Mouse (Mus musculus) retina, postnatal 7 days (tissue): ENCODE data around the gene Gm28042.

ENCODE experiments used
- DNase-seq: peaks from one replicate; pipeline ENCODE4 v3.0.0-alpha.2; 2012; ENCODE audit warnings: low read depth, low spot score

Gm28042 gene

DNA sequence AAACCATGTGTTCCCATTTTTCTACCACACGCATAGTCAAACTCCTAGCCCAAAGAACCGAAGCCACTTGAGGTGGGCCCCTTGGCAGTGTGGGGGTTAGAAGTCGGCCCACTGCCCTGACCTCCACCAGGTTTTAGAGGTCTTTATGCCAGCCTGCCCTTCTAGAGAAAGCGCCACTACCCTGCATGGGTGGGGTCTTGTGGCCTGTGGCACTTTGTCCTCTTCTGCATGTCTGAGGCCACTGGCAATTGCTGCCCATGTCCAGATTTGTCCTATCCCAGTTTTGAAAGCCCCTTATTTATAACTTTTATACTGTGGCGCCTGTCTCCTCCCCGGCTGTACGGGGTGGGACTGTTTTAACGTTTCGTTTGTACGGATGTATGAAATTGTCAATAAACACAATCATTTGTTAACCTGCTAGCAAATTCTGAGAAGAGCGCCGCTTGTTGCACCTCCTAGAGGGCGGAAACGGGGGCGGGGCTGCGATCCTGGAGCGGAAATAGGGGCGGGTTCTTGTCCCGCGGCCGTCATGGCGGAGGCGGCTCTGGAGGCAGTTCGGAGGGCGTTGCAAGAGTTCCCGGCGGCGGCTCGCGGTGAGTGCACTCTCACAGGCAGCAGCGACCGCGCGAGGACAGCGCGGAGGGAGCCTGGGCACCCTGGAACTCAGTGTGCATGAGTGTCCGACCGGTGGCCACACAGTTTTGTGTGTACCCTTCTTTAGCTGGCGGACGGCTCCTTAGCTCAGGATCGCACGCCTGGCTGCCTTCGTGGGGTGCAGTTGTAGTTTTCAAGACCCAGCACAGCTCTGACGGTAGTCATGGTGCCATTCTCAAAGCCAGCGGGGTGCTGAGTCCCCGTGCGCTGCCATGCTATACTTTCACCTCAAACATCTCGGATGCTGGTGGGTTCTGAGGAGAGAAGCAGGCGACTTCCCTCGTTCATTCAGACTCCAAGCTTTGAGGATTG lies at the start of gene Gm28042, which contains the start of gene Jmjd7:
Gm28042 (plus strand) TSS at position 510 of the 966 bp plus-strand sequence.
Jmjd7 (plus strand) TSS at position 500 of the 966 bp plus-strand sequence.
- DNase-seq = peak; percentile 70

DNA sequence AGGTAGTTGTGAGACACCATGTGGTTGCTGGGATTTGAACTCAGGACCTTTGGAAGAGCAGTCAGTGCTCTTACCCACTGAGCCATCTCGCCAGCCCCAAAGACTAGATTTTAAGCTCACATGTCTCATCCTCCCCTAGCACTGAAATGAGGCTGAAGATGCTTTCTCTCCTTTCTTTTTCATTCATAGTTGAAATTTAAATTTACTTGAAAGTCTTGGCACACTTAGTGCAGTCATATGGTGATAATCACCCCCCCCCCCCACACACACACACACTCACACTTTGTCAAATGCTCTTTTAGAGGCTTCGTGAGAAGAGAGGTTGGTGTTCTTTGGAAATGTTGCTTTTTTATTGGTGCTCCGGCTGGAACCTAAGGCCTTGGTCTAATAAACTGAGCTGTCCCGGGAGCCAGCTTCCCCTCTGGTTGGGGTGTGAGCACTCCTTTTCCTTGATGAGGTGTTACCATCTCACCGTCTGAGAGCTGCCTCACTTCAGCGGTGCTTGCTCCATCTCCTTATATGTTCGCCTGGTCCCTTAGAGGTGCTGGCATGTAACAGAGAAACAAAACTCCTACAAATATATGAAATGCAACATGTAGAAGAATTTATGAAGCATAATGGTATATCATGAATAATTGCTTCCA lies 46.8 kb upstream of the Gm28042 start:
- DNase-seq = no peak

DNA sequence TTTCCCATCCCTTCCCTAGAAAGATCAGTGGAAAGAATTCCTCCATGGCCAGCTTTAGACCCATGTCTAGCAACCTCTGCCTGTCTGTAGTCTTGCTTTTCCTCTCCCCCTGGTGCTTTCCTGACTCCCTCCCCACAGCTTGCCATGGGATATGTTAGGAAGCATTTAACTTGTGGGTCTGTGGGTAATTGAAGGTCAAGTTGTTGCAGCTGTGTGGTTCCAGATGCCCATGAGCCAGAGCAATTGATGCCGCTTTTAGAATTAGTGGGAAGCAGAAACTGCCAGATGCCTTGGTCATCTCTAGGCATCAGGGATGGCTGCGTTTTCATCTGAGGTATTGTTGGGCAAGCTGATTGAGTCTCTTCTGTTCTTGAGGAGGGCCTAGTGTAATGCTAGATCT lies 45.7 kb upstream of the Gm28042 start:
- no peak for DNase-seq

DNA sequence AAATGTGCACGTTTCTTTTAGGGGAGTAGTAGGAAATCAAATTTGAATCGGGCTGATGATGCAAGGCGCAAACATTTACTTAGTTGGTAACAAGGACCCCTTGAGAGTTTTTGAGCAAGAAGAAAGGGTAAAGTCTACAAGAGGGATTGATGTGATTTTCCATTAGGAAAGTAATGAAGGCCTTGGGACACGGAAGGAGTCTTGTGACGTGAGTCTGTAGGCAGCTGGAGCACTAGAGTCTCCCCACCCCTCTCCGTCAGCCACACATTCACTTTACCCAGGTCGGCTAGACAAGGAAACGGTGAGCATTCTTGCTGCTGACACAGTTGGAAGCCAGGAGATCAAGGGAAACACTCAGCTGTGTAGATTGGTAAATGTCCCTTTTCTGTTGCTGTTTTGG lies 41.4 kb upstream of the Gm28042 start:
- no peak for DNase-seq

DNA sequence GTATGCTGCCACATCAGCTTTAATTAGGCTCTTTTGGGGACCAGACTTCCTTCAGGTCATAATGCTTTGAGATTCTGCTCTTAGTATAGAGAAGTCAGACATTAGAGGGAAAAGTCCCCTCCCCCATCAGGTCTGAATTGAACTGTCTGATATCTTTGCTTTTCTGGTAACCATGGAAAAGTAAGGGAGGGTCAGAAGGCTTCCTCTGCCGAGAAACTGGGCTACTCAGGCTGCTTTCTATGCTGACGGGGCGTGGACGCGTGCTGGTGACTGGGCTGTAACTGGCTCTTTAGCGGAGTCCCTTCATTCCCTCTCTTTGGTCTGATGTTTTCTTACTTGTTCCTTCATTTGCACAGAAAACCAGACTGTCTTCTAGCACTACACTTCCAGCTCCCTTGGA lies 40.9 kb upstream of the Gm28042 start:
- no peak for DNase-seq

DNA sequence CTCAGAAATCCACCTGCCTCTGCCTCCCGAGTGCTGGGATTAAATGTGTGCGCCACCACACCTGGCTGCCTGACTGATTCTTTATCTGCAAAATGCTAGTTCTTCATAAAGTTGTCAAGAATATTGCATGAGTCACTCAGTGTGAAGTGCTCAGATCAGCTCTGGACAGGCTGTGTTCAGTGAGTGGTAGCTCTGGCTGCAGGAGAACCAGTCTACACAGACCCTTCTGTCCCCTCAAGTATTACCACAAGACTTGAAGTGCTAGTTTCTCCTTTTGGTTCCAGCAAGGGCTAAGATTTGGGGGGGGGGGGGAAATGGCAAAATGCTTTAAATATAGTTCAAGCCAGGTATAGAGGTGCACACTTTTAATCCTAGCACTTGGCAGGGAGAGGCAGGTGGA lies 39.9 kb upstream of the Gm28042 start:
- DNase-seq = no peak

DNA sequence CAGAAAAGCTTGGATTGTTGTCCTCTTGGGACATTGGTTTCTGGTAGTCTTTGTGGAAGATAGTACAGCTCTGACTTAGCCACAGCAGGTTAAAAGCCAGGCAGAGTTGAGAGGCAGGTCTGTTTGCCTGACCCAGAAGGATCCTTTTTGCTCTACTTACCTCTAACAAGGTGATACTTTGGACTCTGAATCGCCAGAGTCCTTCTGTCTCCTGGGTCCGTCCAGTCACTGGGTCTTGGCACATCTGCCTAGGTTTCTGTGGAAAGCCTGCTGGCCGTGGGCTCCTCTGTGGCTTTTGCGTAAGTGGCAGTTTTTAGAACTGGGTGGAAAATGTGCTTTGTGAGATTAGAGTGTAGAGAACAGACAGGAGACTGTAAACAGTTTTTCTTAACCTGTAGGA lies 38.3 kb upstream of the Gm28042 start:
- no peak for DNase-seq

DNA sequence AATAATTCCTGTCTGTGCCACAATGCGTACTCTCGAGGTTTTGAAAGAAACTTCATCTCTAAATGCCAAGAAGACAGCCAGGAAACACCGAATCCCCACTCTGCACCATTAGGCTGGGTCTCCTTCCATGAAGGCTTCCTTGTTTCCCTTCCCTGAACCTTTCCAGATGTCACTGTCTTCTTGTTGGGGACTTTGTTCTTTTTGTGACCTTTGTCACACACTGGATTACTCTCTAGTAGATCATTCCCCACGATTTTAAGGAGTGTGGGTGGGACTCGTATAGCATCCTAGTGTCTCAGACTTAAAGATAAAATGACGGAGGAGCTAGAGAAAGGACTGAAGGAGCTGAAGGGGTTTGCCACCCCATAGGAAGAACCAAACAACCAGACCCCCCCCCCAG lies 36.4 kb upstream of the Gm28042 start:
- no peak for DNase-seq

DNA sequence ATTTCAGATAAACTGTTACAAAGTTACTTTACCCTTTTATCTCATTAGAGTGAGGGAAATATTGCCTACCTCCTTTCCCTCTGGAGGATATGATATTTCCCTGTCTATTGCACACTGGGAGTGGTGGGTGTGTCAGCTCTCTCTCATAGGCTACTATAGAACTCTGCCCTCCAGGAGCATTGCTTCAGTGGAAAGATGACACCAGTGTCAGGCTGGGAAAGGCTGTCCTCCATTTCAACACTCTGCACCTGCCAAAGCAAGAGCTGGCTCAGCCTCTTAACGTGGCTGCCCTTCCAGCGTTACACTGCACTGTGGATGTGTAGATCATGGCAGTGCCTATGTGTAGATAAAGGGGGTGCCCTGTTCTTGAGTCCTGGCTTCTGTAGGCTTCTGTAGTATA lies 34.9 kb upstream of the Gm28042 start:
- DNase-seq = no peak

DNA sequence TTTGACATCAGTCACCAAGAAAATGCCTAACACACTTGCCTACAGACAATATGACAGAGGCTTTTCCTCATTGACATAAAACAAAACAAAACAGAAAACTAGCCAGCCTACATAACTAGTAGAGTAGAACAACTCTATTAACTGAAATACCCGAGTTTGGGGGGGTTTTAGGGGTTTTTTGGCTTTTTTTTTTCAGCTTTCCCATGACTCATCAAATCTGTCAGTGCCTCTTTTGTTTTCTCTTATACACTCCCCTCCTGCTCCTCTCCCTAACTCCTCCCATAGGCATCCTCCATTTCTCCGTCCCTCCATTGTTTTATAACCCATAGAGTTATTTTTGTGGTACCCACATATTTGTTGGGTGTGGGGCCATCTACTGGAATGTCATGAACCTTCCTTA lies 33.8 kb upstream of the Gm28042 start:
- DNase-seq = no peak

DNA sequence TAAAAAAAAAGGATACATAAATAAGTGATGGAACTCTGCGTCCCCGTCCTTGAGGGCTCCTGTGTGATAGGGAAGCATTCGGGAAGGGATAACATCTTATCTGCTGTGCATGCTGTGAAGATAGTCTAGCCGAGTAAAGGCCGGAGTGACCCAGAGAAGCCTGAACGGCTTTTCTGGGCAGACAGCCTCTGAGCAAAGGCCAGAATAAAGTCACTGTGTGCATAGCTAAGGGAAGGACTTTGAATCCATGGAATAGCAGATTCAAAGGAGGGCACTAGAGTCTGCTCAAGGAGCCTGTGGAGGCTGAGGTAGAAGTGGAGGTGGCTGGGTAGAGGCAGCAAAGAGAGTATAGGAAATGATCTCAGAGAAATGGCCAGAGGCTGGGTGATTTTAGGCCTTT lies 32.5 kb upstream of the Gm28042 start:
- no peak for DNase-seq

DNA sequence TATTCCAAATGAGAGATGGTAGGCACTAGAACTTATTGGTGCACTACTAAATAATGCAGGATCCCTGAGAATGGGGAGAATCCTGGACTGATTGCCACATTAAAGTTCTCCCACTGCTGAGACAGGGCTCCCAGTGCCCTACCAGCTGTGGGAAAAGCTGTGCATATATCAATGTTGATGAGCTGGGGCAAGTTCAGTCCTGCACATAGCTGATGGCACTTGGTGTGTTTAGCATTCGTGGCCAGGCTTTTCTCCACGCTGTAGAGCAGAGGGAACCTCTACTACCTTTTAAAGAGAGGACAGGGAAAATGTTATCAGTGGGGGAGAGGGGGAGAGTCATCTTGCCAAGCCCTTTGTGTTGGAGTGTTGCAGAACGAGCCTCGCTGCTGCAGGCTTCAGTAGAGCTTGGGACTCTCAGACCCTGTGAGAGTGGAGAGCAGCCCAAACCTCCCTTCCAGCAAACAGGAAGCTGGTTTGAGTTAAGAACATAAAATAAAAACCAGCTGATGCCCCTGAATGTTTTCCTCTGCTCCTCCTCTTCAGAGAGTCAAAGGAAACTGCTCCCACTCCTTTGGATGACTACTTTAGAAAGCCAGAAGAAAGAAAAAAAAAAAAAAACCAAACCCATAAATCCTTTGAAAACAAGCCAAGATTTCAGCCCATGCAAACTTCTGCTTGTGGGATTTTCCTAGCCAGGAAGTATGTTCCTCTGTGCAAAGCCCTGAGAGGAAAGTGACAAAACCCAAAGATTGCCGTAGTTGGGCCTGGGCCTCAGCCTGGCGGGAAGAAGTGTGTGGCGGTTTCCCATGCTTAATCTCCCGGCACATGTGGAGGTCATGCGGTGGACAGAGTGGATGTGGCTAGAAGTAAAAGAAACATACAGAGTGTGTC lies 31.7 kb upstream of the Gm28042 start:
- no peak for DNase-seq

DNA sequence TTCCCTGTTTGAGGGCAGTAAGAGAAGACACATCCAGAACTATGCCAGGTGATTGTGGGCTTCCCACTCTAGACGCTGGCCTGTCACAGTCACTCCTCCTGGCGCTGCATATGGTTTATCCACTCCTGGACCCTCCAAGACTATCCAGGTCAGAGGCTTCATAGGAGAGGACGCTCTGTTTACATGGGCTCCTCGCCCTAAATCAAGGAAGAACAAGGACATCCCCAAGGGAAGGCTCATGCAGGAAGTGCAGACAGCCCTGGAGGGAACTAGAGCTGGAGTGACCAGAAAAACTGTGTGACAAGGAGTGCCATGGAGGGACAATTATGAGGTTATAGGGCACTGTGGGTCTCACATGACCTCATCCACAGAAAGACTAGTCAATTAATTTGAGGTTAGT lies 29.9 kb upstream of the Gm28042 start:
- DNase-seq = no peak

DNA sequence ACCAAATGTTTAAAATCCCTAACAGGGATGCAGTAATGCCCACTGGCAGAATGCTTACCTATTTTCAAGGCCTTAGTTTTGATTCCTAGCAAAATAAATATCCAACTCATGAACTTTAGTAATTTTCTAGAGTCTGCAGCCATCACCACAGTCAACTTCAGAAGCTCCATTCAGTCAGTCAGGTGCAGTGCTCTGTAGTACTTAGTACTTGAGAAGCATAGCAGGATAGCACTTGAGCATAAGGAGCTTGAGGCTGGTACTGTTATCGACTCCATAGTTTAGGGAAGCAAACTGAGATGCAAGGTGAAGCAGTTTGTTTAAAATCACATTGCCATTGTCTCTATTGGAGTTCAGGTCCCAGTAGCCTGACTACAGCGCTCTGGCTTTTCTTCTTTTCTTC lies 27.6 kb upstream of the Gm28042 start:
- DNase-seq = no peak

DNA sequence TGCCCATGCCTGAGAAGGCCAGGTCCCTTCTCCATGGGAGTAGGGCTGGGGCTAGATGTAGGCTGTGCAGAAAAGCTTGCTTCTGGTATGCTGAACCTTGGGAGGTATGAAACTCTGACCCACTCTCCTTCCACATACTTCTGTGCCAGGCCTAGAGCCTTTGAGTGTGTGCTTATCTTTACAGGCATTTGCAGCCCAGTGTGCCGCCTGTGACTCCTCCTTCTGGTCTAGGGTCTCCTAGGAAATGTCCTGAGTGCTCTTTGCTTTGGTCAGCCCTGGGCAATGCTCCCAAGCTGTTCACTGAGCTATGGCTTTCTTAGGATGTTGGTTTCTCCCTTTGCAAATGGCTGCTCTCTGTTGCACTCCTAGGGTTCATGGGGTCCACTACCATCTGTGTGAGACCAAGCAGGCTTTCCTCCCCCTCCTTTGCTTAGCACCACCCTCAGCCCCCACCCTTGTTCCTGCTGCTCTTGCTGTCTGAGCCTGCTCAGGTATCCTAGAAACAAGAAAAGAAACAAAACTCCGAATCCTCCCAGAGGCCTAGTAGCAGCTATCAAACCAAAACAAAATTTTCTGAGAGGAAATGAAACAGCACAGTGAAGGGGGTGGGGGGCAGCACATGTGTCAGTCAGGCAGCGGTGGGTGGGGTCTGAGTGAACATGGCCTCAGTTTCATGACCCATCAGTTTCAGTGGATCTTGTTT lies 26.3 kb upstream of the Gm28042 start:
- DNase-seq = no peak

DNA sequence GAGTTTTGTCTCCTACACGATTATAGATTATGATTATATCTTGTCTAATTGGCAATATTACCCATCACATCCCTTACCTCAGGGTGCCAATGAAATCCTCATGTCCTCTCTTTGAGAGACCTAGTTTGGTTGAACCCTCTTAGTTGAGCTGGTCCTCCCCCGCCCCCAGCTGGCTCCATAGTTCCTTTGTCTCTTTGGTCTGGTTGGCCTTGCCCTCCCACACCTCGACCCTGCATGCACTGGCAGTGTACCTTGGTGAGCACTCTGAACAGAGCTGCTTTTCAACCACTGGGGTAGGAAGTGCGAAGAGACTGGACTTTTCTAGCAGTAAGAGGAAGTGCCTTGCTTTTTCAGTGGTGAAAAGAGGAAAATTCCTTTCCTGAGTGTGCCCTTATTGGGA lies 25.3 kb upstream of the Gm28042 start:
- DNase-seq = no peak

DNA sequence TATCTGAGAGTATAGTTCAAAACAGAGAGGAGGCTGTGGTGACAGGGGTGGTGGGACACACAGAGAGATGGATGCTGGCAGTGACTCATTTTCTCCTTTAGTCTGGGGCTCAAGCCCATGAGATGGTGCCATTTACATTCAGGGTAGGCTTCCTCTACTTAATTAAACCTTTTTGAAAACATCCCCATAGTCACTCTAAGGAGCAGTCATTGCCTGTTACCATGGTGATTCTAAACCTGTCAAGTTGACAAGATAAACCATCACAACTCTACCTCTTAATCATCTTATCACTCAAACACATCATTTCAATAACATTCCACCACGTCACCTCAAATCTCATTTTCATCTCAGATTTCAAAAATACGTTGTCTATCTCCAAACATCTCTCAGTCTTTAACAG lies 23.3 kb upstream of the Gm28042 start:
- DNase-seq = no peak

DNA sequence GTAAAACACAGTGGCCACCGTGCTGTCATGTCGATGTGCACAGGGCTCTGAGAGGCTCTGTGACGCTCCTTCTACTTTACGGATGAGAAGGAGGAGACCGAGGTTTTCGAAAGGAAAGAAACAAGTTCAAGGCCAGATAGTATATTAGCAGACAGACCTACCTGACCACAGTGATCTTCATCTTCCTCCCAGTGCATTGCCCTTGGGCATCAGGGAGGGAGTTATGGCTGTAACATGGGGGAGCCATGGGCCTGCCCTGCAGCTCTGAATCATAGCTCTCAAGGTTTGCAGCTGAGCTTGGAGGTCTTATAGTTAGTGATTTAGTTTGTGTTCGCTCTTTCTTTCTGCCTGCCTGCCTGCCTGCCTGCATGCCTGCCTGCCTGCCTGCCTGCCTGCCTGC lies 20.6 kb upstream of the Gm28042 start:
- DNase-seq = no peak

DNA sequence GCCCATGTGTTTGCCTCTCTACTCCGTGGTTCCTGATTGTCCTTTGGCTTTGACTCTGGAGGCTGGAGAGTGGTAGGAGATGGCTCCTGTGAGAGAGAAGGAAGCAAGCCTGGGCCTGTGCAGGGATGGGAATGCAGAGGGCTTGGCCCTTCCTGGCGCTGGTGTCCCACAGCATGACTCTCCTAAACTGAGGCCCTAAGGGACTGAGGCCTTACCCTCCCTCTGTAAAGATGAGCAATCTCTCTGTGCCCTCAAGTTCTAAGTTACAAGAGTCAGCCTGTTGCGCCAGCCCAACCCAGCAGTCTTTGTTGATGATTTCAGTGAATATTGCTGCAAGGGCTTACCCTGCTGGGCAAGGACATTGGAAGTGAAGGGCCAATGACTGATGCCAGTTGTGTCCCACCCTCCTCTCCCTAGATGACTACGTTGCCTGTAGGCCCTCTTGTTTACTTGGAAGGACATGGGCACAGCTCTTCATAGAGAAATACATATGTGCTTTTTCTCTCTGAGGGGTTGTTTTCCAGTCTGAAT lies 19.5 kb upstream of the Gm28042 start:
- no peak for DNase-seq

DNA sequence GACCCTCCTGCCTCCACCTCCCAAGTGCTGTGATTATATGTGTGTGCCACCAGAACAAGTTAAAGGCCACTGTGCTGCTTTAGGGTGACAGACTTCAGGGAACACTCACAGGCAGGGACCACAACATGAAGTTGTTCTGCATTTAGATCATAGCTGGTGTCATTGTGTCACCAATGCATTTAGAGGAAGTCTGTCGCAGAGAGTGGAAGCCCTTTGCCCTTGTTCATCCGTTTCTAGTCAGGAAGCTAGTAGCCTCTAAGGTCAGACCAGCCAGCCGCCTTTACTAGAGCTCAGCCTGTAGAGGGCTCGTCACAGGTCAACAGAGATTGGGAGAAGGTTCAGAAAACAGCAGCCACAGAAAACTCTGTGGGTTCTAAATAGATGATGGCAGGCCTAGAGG lies 18.6 kb upstream of the Gm28042 start:
- no peak for DNase-seq
